Mouse (Mus musculus): Measurements from ENCODE around the gene Ccdc57.
"Not testable (repeated sequence)": the region's sequence is repeated elsewhere in the genome, so short reads cannot be mapped to it uniquely, and the experiment has no call there.

Ccdc57 gene

DNA sequence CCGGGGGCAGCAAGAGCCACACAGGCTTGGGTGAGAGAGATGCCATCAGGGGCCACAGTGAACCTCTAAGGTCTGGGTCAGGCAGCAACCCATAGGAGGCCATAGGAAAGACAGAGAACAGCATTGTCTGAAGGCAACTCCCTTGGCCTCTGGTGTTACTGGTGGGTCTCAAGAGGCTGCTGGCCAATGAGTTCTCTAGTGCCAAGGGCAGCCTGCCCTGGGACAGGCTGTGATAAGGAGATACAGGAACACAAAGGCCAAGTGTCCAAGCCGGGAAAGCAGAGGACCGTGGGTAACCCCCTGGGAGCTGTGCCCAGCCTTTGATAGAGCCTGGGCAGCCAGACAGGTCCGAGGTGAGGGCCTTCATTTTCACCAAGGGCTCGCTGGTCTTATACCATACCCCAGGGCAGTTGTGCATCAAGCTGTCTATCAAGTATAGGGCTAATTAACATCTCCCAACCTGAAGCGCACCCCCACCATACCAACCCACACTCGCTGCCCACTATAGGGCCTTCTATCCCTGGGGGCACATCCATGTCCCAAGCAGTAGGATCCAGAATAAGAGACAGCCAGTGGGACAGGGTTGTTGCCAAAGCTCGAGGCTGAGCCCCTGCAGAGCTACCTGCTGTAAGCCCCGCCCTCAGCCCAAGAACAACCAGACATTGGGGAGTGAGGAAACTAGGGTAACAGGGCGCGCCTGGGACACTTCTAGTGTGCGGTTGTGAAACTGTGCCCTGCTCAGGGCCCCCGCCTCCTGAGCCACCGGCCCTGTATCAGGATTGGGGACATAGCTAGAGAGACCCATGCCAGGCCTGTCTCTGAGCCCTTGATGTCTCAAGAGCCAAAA, 111.4 kb downstream of the Ccdc57 start:
- peak; percentile 46 to 49 for DNase-seq (ENCODE audit: low spot score in 2 of 2)

DNA sequence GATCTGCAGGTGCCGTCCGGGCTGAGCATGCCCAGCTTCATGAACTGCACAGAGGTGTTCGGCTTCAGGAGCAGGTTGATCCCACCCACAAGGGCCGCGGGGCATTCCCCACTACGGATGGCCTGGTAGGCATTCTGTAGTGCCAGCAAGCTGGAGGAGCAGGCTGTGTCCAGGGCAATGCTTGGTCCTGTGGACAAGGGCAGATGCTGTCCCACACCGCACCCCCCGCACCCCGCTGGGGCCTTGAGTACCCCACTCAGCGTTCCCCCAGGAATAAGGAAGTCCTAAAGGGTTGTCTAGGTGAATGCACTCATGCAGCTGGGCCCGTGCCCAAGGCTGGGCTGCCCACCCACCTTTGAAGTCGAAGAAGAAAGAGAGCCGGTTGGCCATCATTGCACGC, 112.1 kb downstream of the Ccdc57 start:
- peak; percentile 46 to 49 for DNase-seq (ENCODE audit: low spot score in 2 of 2)

DNA sequence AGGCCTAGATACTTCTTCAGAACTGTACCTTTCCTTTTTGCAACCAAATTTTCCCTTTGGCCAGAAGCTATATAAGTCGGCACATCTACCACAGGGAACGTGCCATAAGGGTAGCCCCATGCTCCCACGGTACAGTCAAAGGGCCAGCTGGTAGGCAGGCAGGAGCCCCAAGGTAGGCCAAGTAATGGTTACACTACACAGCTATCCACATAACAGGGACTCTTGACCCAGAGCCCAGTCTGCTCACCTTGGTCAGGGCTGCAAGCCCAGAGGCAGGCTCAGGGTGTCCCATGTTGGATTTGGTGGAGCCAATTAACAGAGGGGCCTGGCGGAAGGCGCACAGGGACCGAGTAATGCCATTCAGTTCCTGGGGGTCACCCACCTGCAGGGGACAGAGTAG, 113.1 kb downstream of the Ccdc57 start:
- peak in 1 of 2 experiments; percentile 20 for DNase-seq (ENCODE audit: low spot score in 2 of 2)

DNA sequence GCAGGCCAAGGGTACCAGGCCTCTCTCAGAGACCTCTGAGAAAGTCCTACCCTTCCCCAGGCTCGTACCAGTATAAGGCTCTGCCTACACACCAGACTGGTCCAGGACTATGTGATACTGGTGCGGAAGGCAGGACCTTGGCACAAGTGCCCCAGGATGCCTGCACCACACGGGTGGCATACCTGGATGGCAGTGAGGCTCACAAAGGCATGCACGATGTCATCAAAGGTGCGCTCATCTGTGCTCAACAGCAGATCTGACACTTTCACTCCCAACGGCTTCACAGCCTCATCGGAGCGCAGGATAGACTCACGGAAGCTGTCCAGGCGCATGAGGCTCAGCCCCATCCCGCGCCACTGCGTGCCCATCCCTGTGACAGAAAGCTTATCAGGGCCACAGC, 114.4 kb downstream of the Ccdc57 start:
- DNase-seq (ENCODE audit: low spot score in 2 of 2): no peak

DNA sequence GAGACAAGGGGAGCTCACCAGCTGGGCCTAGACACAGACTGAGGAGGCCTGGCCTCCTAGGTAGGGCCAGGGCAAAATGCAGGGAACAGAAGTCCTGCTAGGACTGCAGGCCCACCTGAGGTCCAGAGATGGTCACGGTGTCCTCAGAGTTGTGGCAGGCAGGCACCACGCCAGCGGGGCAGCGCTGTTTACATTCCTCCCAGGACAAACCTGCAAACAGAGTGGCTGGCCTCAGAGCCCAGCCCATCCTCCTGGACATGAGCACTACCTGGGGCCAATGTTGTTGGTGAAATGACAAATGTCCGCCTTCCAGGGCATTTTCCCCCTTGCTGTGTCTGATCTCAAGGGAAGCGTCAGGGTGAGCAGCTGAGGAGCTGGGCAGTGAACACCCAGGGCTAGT, 115.3 kb downstream of the Ccdc57 start:
- DNase-seq (ENCODE audit: low spot score in 2 of 2): no peak

DNA sequence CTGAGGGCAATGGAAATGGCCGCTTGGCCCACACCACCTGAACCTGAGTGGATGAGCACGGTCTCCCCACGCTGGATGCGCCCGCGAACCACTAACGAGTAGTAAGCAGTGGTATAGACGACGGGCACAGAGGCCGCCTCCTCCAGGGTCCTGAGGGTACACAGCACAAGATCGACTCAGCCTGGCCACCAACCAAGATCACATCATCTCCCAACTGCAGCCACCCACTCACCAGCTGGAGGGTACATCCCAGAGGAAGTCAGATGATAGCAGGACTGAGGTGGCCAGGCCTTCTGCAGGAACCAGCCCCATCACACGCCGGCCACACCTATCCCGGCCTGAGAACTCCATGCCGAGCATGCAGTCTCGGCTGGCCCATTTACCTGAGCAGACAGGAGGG, 120.6 kb downstream of the Ccdc57 start:
- DNase-seq (ENCODE audit: low spot score in 2 of 2): no peak

DNA sequence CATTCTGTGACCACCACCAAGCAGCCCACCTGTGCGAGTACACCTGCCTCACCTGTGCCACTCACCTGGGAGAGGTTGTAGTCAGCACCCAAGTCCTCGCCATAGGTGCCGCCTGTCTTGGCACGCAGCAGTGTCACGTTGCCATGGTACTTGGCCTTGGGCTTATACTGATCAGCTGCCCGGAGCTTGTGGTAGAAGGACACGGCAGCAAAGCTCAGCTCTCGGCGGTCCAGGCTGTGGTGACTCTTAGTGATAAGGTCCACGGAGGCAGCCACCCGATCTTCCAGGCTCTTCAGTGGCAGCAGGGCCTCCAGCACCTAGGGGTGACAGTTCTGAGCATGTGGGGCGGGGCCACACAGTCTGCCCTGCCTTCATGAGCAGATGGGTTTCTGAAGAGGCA, 124.7 kb downstream of the Ccdc57 start:
- no peak for DNase-seq (ENCODE audit: low spot score in 2 of 2)

DNA sequence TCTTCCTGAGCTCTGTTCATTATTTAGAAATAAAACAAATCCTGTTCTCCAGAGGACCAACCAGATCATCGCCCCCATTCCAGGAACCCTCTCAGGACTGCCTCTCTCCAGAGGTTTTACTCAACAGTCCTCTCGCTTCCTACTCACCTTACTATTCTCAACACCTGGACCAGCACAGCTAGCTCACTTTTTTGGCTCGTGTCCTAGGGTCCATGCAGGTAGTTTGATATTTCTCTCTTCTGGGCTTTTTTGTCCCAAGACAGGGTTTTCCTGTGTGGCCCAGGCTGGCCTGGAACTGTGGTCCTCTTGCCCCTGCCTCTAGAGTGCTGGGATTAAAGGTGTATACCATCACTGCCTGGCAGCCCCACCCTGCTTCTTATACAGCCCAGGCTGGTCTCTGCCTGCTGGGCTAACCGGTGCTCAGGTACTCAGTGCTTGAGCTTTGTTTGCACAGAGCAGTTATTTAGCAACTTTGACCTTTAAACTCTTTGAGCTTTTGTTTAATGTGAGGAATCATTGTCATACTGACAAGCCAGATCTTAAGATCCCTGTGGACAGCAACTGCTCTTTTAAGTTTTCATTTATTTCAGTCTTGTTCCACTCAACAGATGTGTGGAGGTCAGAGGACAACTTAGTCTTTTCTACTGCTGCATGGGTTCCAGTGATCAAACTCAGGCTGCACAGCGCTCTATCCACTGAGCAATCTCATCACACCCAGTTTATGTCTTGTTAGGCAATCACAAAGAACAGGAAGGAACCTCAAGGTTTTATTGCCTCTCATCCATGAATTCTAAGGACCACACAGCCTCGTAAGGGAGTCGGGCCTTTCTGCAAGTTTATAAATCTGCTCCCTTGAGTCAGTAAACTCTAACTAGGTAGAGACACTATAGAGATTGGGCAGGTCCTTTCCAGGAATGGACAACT, 127.0 kb downstream of the Ccdc57 start:
- DNase-seq (ENCODE audit: low spot score in 2 of 2): no peak

DNA sequence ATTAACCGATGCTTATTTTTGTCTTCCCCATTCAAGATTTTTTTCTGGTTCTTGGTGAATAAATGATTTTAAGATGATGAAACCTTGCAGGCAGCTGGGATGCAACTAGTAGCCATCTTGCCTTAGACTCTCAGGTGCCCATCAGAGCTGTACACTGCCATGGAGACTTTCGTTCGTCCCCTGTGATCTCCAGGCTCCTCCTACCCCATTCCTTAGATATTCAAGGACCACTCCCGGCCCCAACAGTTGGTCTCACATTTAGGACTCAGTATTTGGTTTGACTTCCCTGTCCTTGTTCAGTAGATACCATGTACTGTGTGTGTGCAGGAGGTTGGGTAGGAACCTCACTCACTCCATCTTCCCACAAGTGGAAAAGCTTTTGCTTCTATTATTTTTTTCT, 127.9 kb downstream of the Ccdc57 start:
- DNase-seq (ENCODE audit: low spot score in 2 of 2): no peak

DNA sequence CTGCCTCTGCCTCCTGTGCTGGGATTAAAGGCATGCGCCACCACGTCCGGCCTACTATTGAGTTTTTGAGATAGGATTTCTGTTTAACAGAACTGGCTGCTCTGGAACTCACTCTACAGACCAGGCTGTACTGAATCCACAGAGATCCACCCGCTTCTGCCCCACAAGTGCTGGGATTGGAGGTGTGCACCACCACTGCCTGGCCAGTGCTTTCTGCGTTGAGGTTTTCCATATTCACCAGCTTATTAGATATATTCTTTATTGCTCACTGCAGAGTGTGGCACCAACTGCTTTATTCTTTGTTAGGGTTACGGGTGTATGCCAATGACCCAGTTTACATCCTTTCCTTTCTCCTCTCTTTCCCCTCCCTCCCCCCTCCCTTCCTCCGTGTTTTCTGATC, 128.4 kb downstream of the Ccdc57 start:
- no peak for DNase-seq (ENCODE audit: low spot score in 2 of 2)

DNA sequence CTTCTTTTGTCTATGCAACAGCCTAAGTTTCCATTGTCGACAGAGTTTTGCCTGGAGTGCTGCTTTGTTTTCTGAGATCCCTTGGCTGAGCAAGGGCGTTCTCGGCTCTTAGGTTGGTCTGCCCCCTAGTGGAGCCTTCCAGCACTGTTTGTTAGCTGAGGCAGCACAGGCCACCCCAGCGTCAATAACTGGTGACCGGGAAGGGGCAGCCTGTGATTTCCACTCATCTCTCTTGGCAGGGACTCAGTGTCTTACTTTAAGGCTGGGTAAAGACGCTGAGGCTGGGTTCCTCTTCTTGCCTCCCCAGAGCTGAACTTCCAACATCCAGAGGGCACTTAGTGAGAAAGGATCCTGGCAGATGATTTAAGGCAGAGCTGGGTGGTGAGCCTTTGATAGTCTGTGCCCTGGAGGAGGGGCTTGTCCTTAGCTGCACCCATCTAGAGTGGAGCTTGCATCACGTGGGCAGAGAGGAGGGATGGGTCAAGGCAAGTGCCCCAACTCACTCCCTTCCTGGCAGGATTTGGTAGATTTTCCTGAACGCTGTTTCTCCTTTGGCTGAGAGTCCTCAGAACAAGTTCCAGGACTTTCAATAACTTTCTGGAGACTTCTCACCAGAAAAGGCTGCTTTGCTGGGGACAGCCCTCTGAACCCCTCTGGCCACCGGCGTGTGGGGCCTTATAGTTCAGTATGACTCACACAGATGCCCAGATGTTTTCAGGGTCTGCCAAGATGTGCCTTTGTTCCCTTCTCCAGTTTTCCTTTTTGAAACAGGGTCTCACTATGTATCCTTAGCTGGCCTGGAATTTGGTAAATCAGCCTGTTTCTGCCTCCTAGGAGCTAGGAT, 132.4 kb downstream of the Ccdc57 start:
- DNase-seq (ENCODE audit: low spot score in 2 of 2): peak; percentile 82 to 89

DNA sequence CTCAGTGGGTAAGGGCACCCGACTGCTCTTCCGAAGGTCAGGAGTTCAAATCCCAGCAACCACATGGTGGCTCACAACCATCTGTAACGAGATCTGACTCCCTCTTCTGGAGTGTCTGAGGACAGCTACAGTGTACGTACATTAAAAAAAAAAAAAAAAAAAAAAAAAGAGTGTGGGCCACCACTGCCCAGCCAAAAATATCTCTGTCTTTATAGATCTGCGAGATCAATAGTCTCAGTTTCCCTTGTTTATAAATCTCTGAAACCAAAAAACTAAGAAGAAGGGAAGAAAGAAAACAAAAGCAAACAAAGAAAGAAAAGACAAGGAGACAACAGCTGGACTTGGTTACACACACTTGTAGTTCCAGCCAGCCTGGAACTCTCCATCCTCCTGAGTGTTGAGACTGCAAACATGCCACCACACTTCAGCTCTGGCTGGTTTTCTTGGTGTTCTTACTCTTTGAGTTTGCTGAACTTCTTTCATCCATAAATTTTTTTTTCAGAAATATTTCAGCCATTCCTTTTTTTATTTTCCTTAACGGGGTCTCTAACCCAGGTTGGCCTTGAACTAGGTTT, 133.3 kb downstream of the Ccdc57 start:
- DNase-seq (ENCODE audit: low spot score in 2 of 2): no peak

DNA sequence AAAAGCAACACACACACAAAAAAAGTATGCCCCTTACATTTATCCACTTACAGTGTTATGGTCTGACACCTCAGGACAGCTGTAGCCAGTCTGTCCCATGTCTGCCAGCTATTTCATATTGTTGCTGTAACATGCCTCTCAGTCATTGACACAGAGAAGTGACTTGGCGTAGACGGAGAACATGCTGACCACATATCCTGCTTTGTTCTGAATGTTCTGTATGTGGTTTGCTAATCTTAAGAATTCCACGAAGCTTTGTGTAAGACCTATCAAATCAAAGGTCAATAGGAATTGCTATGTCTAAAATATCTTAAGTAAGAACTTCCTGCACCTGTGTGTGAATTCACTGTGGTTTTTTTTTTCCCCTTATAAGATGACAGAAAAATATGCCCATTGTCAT, 134.4 kb downstream of the Ccdc57 start:
- no peak for DNase-seq (ENCODE audit: low spot score in 2 of 2)

DNA sequence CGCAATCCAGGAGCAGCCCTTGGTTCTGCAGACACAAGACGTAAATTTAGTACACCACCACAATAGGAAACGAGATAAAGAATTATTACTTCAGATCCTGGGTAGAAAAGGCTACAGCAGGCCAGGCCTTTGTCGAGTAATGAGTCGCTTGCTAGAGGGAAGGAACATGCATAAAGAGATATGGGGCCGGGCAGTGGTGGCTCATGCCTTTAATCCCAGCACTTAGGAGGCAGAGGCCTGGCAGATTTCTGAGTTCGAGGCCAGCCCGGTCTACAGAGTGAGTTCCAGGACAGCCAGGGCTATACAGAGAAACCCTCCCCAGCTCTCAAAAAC, 136.1 kb downstream of the Ccdc57 start:
- no peak for DNase-seq (ENCODE audit: low spot score in 2 of 2)

DNA sequence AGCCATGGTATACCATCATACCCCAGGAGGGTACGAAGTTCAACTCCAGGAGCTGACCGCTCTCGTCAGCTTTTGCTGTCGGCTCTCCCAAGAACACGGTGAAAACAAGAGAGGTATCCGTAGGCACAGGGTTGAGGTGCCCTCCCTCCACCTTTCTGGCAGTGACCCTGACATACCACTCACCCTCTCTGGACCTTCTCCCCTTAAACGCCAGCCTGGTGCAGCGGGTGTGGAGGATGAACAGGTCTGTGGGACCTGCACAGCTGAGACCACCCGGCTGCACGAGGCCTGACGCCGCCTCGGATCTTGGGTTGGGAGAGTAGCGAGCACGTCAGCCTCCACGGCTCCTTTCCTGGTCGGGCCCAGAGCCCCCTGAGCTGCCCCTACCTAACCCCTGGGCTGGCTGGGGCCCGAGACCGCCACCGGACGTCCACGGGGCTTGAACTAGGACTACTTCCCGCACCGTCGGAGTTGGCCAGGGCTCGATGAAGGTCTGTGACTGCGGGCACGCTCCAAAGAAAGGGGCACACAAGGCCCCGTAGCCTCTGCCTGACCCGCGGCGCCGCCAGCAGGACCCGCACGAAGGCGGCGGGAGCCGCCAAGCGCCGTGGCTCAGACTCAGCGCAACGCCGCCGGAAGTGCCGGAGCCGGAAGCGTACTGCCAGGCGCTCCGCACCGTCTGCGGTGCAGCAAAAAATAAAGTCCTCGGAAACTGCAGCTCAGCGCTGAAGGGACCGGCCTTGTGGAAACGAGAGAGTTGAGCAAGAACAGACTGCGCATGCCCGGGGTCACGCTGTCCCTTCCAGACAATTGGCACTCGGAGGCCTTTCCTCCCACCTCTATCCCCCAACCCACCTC, 136.7 kb downstream of the Ccdc57 start, which contains the start of gene Dus1l:
TSS of gene Dus1l (minus strand) at position 648 of the 858 bp plus-strand sequence.
- peak; percentile 96 to 98 for DNase-seq (ENCODE audit: low spot score in 2 of 2)

DNA sequence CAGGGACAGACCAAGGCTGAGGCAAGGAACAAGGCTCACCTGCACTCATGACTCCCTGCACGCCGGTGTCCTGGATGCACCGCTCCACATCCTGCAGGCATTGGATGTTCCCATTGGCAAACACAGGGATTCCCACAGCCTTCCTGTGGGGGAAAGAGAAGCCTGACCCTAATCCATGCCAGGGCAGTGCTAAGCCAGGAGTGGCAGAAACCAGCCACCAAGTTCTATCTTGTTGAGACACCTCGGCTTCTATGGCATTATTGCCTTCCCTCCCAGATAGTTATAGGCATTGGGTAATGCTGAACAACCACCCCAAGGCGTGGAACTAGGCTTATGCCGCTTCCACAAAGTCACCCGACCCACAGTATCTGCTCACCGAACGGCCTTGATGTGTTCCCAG, 140.0 kb downstream of the Ccdc57 start:
- no peak for DNase-seq (ENCODE audit: low spot score in 2 of 2)

DNA sequence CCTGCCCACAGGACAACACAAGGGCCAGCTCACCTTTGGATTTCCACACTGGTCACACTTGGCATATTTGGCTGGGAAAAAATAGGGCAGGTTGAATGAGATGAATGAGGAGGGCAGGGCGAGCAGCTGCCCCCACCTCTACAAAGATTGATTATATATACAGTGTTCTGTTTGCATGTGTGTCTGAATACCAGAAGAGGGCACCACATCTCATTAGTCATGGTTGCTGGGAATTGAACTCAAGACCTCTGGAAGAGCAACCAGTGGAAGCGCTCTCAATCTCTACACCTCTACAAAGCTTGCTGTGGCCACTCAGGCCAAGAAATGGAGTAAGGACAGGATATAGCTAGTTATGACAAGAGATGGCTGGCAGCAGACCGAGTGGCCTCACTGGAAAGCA, 142.9 kb downstream of the Ccdc57 start:
- DNase-seq (ENCODE audit: low spot score in 2 of 2): no peak

DNA sequence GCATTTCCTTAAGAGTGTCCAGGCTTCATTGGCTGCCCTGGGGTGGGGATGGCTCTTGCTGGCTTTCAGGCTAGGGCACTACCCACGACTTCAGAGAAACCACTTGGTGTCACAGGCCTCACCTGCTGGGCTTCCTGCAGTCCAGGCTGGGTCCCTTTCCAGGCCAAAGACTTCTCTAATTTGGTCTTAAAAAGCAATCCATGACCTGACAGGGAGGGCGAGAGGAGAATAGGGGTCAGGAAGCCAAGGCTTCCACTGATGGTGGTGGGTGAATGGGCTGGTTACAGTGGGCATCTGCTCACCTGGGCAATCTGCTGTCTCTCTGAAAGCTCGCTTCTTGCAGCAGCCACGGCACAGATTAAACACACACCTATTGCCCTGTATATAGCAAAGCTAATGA, 143.3 kb downstream of the Ccdc57 start:
- DNase-seq (ENCODE audit: low spot score in 2 of 2): no peak

DNA sequence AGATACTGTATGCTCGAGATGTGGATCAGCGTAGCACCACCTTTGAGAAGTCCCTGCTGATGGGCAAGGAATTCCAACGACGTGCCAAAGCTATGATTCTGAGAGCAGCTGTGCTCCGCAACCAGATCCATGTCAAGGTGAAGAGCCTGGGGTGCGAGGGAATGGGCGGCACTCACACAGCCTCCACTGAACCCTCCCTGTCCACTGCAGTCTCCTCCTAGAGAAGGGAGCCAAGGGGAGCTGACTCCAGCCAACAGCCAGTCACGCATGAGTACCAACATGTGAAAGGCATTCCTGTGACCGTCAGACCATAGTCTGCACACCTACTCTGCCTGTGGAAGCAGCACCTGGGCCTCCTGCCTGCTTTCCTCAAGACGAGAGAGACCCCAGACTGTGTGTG, 144.2 kb downstream of the Ccdc57 start:
- DNase-seq (ENCODE audit: low spot score in 2 of 2): not testable (repeated sequence)

DNA sequence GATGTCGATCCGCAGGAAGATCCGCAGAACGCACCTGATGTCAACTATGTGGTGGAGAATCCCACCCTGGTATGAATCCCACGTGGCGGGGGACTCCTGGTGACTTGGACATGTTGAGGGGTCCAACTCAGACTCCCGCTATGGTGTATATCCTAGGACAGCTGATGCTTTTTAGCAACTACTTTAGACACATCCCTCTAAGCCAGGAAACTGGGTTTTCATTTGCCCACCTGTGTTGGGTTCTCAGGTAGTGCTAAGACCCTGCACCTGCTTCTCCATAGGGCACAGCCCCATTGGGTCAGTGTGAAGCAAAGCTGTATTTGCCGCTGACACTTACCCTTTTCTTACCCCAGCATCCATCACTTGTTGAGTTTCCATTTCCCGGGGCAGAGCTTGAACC, 147.5 kb downstream of the Ccdc57 start:
- DNase-seq (ENCODE audit: low spot score in 2 of 2): peak; percentile 22 to 27

Data from right cerebral cortex, postnatal 10 days (tissue).